Mouse (Mus musculus): Measurements from ENCODE around the gene Polr2b. TPM values are rescaled to one million over a fixed set of nuclear protein-coding genes. Genes with fewer than 3 reads are reported as not detected.

The Polr2b gene
- polyA plus RNA-seq, 1 experiment, result 46.4 TPM

DNA sequence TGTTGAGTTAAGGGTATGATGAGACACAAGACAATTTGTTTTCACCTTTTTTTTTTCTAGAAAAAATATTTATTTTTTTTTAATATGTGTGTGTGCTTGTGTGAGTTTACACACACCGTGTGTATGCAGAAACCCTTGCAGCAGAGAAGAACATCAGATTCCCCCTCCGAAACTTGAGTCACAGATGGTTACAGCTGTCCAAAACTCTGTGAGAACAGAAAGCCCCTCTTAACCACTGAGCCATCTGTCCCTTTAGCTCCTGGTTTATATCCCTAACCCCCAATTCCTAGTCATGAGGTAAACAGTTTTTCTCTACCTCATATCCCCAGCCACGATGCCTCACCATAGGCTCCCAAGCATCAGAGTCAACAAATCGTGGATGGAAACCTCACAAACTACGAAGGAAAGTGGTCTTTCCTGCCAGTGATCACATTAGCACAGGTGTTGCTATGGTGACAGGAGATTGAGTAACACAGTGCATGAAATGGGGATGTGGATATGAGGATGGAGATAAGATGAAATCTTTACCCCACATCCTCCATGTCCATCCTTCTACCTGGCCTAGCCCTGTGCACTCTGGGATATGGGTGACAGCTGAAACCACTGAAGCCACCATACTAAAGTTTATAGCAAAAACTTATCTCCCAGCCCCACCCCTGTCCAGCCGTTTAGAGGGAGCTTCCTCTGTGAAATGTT lies 76.1 kb downstream of the Polr2b start:
- no peak overlapping the region for H3K27ac ChIP-seq (ENCODE audit: insufficient read depth, low read length)
- no peaks in the 10 kb centered on the region for H3K27me3 ChIP-seq (ENCODE audit: control insufficient read depth, insufficient read depth, low read length)
- H3K4me3 ChIP-seq (replicated peaks; ENCODE audit: insufficient read depth, low read depth, low read length), result no peak overlapping the region
- DNase-seq, result no peak
- 81% methylated on average over 6 of the region's 6 CpGs for WGBS
- no peak for TF ChIP-seq CTCF (IDR thresholded peaks at IDR 0.05; ENCODE audit: borderline replicate concordance, insufficient read depth, low read depth, low read length)
- no peaks in the 10 kb centered on the region for H3K4me1 ChIP-seq (ENCODE audit: control insufficient read depth, insufficient read depth, low read length)

DNA sequence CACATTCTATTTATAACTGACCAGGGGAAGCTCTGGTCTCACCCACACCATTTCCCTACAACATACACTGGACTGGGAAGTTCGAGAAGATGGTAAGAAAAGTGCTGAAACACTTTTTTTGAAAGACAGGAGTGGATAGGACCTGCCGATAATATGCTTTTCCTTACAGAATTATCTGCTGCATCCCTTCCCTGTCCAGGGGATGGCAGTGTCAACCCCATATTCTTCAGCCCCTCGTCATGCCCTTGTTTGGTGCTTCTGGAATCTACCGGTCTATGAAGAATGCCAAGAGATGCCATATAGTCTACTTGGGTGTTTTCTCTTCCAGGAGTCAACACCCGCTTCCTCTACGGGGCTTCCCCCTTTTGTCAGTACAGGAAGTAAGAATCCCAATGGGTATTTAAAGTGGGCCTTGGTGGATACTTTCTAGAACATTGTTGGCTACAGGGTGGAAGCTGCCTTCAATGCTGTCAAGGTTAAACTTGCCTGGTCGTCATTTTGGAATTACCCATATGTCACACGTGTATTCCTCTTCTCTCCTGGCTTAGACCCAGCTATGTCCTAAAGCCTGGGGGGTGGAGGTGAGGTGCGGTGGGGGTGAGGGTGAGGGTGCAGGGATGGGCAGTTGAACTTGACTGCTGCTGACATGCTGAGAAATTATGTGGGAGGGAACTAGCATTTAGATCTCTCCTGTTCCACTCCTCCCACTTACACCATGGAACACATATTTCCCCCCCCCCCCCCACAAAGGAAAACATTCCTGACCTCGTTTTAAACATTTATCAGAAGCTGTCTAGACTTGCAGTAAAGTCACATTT lies 76.9 kb downstream of the Polr2b start:
- Histone ChIP-seq H3K27me3 (ENCODE audit: control insufficient read depth, insufficient read depth, low read length) (no peaks in the 10 kb centered on the region), H3K4me1 (ENCODE audit: control insufficient read depth, insufficient read depth, low read length) (no peaks in the 10 kb centered on the region), H3K4me3 (replicated peaks; ENCODE audit: insufficient read depth, low read depth, low read length) (no peak overlapping the region), H3K27ac (ENCODE audit: insufficient read depth, low read length) (no peak overlapping the region)
- no peak for DNase-seq
- 62% methylated on average over 10 of the region's 10 CpGs for WGBS
- no peak for TF ChIP-seq CTCF (IDR thresholded peaks at IDR 0.05; ENCODE audit: borderline replicate concordance, insufficient read depth, low read depth, low read length)
- no peak for TF ChIP-seq POLR2A (IDR thresholded peaks at IDR 0.05; ENCODE audit: borderline replicate concordance, insufficient read depth, low read length)

DNA sequence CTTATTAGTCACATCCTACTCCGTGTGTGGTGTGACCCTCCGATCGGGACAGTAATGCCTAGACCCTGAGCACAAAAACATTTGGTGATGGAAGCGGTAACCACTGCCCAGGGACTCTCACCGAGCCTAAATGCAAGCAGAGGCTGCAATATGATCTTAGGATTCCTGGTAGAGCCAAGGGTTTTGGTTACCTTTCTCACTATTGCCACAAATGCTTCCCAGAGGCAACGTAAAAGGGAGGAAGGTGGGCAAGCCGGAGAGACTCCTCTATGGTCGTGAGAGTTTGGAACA lies 77.4 kb downstream of the Polr2b start:
- WGBS, result 89% methylated on average over 8 of the region's 8 CpGs
- DNase-seq, result no peak
- Histone ChIP-seq H3K4me3 (replicated peaks; ENCODE audit: insufficient read depth, low read depth, low read length) (no peak overlapping the region), H3K27ac (ENCODE audit: insufficient read depth, low read length) (no peak overlapping the region), H3K4me1 (ENCODE audit: control insufficient read depth, insufficient read depth, low read length) (no peaks in the 10 kb centered on the region), H3K27me3 (ENCODE audit: control insufficient read depth, insufficient read depth, low read length) (no peaks in the 10 kb centered on the region)
- TF ChIP-seq CTCF (IDR thresholded peaks at IDR 0.05; ENCODE audit: borderline replicate concordance, insufficient read depth, low read depth, low read length) (no peak), POLR2A (IDR thresholded peaks at IDR 0.05; ENCODE audit: borderline replicate concordance, insufficient read depth, low read length) (no peak)

DNA sequence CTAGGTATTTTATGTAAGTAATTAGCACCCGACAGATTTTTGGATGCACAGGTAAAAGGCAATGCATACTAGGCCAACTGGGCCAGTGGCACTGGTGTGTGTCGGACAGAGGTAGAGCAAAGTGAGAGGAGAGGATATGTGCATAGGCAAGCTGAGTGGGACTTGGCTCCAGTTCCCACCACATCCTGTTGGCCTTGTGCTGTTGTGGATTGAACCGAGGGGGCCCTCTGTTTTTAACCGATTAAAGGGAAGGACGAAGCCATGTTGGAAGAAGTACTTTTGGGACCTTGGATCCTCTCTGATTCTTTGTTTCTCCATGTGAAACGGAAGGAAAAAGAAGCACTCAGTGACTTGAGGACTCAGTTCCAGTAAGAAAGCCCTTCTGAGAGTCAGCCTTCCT lies 78.4 kb downstream of the Polr2b start:
- no peaks in the 10 kb centered on the region for H3K4me1 ChIP-seq (ENCODE audit: control insufficient read depth, insufficient read depth, low read length)
- no peak overlapping the region for H3K27ac ChIP-seq (ENCODE audit: insufficient read depth, low read length)
- no peaks in the 10 kb centered on the region for H3K27me3 ChIP-seq (ENCODE audit: control insufficient read depth, insufficient read depth, low read length)
- no peak for TF ChIP-seq CTCF (IDR thresholded peaks at IDR 0.05; ENCODE audit: borderline replicate concordance, insufficient read depth, low read depth, low read length)
- TF ChIP-seq POLR2A (IDR thresholded peaks at IDR 0.05; ENCODE audit: borderline replicate concordance, insufficient read depth, low read length), result no peak
- no peak overlapping the region for H3K4me3 ChIP-seq (replicated peaks; ENCODE audit: insufficient read depth, low read depth, low read length)
- 67% methylated on average over 6 of the region's 6 CpGs for WGBS
- no peak for DNase-seq

DNA sequence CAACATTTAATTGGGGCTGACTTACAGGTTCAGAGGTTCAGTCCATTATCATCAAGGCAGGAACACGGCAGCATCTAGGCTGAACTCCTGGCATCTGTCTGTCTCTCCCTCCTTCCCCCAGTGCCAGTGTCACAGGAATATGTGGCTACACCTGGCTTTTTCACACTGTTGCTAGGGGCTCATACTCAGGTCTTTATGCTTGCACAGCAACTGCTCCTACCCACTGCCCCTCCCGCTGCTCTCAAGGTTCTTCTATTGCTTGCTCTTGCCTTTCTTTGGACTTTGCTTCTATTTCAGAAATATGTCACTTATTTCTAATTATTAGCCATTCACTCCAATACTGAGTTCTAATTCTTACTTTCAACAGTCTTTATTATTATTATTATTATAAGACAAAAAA lies 80.3 kb downstream of the Polr2b start:
- DNase-seq, result no peak
- Histone ChIP-seq H3K27me3 (ENCODE audit: control insufficient read depth, insufficient read depth, low read length) (no peaks in the 10 kb centered on the region), H3K27ac (ENCODE audit: insufficient read depth, low read length) (no peak overlapping the region), H3K4me1 (ENCODE audit: control insufficient read depth, insufficient read depth, low read length) (no peaks in the 10 kb centered on the region), H3K4me3 (replicated peaks; ENCODE audit: insufficient read depth, low read depth, low read length) (no peak overlapping the region)
- 83% methylated on average over 2 of the region's 2 CpGs for WGBS
- no peak for TF ChIP-seq POLR2A (IDR thresholded peaks at IDR 0.05; ENCODE audit: borderline replicate concordance, insufficient read depth, low read length)
- TF ChIP-seq CTCF (IDR thresholded peaks at IDR 0.05; ENCODE audit: borderline replicate concordance, insufficient read depth, low read depth, low read length), result no peak

- no peak for DNase-seq
- TF ChIP-seq CTCF (IDR thresholded peaks at IDR 0.05; ENCODE audit: borderline replicate concordance, insufficient read depth, low read depth, low read length) (no peak), POLR2A (IDR thresholded peaks at IDR 0.05; ENCODE audit: borderline replicate concordance, insufficient read depth, low read length) (no peak)
- Histone ChIP-seq H3K4me3 (replicated peaks; ENCODE audit: insufficient read depth, low read depth, low read length) (no peak overlapping the region), H3K4me1 (ENCODE audit: control insufficient read depth, insufficient read depth, low read length) (no peaks in the 10 kb centered on the region), H3K27ac (ENCODE audit: insufficient read depth, low read length) (no peak overlapping the region), H3K27me3 (ENCODE audit: control insufficient read depth, insufficient read depth, low read length) (no peaks in the 10 kb centered on the region)
- 90% methylated on average over 10 of the region's 10 CpGs for WGBS
Observed at GRCm38 (mm10) chr5:77393094-77393619, 83.2 kb downstream of the Polr2b start.

GRCm38 (mm10) chr5:77393990-77394618 lies 84.2 kb downstream of the Polr2b start:
- DNase-seq, result no peak
- H3K4me1 ChIP-seq (ENCODE audit: control insufficient read depth, insufficient read depth, low read length), result no peaks in the 10 kb centered on the region
- WGBS, result 44% methylated on average over 9 of the region's 9 CpGs
- H3K27me3 ChIP-seq (ENCODE audit: control insufficient read depth, insufficient read depth, low read length), result no peaks in the 10 kb centered on the region
- TF ChIP-seq POLR2A (IDR thresholded peaks at IDR 0.05; ENCODE audit: borderline replicate concordance, insufficient read depth, low read length) (no peak), CTCF (IDR thresholded peaks at IDR 0.05; ENCODE audit: borderline replicate concordance, insufficient read depth, low read depth, low read length) (no peak)
- no peak overlapping the region for H3K27ac ChIP-seq (ENCODE audit: insufficient read depth, low read length)
- no peak overlapping the region for H3K4me3 ChIP-seq (replicated peaks; ENCODE audit: insufficient read depth, low read depth, low read length)
